Mouse (Mus musculus) kidney, embryonic 15.5 days (tissue): ENCODE data around the gene Chrna9. TPM values are rescaled to one million over a fixed set of nuclear protein-coding genes. Genes with fewer than 3 reads are reported as not detected.

ENCODE experiments used
- microRNA-seq: library from miRNA; unstranded; fragments of <30 nt; microRNA quantifications from one replicate; pipeline ENCODE4, GENCODE M21; 2016
- polyA plus RNA-seq: library from polyadenylated mRNA; unstranded; fragments of >200 nt; fragmentation: Nextera tagmentation; extraction: Ambion mirVana; gene quantifications from 2 replicates; pipeline ENCODE4 v1.2.1, GENCODE M21; 2015

Gene Chrna9
- polyA plus RNA-seq, 1 experiment from 2014 or later = 0.55 TPM

Small RNAs within 50 kb of the gene (microRNA-seq; reads per million reads assigned to microRNA genes)
- gene Gm25952 = not detected

Other genes with a start within 250 kb of the Chrna9 start
- 66.8 and 70.1 TPM in 2 replicates for gene Pds5a, start 236.6 kb upstream of the Chrna9 start, polyA plus RNA-seq
- gene N4bp2, start 171.4 kb upstream of the Chrna9 start, polyA plus RNA-seq = 26.0 and 26.5 TPM in 2 replicates
- 0.50 and 0.78 TPM in 2 replicates for gene Rhoh, start 73.7 kb upstream of the Chrna9 start, polyA plus RNA-seq
- 0.42 and 0.65 TPM in 2 replicates for gene 9130230L23Rik, start 69.4 kb downstream of the Chrna9 start, polyA plus RNA-seq
- 60.6 and 64.7 TPM in 2 replicates for gene Rbm47, start 238.2 kb downstream of the Chrna9 start, polyA plus RNA-seq